Mouse (Mus musculus): Measurements from ENCODE around the gene Pla2g10.
"Not testable (repeated sequence)": the region's sequence is repeated elsewhere in the genome, so short reads cannot be mapped to it uniquely, and the experiment has no call there.

Gene Pla2g10

GRCm38 (mm10) chr16:13729428-13729827, 1.4 kb downstream of the Pla2g10 start:
- DNase-seq (ENCODE audit: low spot score): no peak

- no peak for DNase-seq (ENCODE audit: low spot score)
These were observed 2.9 kb downstream of the Pla2g10 start for GRCm38 (mm10) chr16:13727811-13728335.

DNA sequence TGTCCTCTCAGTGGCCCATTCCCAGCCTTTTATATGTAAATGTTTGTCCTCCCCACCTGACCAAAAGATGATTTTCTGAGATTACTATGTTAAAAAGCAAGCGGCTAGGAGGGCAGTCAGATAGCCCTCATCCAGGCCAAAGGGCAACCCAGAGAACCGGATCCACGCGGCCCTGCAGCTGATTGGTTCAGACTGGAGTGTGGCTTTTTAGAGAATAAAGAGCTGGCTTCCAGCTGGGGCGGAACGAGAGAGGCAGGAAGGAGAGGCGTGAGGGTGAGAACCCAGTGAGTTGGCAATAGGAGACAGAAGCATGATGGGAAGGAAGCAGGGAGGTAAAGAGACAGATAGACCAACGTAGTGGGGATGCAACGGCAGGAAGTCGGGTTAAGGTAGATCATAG, 7.8 kb downstream of the Pla2g10 start:
- no peak for DNase-seq (ENCODE audit: low spot score)

- DNase-seq (ENCODE audit: low spot score): no peak
These were observed 13.8 kb downstream of the Pla2g10 start for GRCm38 (mm10) chr16:13716821-13717553.

DNA sequence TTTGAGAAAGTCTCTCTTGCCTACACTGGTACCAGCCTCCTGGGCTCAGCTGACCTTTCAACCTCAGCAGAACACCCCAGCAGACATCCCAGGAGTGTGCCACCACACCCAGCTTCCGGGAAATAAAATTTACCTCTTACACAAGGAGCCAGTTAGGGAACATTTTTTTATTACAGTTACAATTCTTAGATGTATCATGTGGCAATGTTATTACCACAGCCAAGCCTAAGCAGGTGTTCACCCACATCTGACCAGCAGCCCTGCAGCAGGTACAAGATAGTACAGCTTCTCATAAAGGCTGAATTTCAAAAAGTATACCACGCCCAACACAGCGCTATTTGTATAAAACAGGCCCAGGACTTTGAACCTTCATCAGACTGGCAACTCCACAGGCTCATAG, 15.9 kb downstream of the Pla2g10 start:
- no peak for DNase-seq (ENCODE audit: low spot score)

- DNase-seq (ENCODE audit: low spot score): no peak
These were observed 26.1 kb downstream of the Pla2g10 start for GRCm38 (mm10) chr16:13704676-13705075.

DNA sequence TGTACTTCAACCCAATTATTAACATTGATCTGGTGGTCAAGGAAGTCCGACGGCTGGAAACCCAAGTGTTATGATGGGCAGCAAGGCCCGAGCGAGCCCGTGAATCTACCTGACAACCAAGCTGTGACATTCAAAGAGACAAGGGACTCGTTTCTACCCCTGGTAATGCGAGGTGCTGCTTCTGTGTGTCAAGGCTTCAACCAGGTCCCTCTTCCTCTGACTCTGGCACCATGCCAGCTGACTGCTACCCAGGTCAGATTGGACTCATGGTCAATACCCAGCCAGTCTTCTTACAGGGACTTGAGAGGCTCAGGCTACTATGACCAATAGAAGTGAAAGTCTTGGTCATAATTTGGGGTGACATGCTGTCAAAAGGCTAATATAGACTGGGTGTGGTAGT, 28.6 kb downstream of the Pla2g10 start:
- no peak for DNase-seq (ENCODE audit: low spot score)

DNA sequence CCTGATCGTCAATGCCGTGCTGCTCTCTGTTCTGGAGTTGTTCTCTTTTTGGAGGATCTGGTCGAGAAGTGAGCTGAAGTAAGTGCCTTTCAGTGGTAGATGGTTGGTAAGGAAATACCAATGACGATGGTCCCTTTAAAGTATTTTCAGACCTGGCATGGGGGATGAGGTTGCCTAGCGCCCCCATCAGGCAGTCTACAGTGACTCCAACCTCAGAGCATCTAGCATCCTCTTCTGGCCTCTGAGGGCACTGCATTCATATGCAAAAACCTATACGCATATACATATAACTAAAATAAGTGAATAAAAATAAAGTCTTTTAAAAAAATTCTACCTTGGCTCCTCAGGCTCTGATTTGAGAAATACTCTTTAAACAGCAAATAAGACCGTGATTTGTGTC, 31.8 kb downstream of the Pla2g10 start:
- DNase-seq (ENCODE audit: low spot score): no peak

- no peak for DNase-seq (ENCODE audit: low spot score)
These were observed 52.0 kb downstream of the Pla2g10 start for GRCm38 (mm10) chr16:13678601-13679319.

DNA sequence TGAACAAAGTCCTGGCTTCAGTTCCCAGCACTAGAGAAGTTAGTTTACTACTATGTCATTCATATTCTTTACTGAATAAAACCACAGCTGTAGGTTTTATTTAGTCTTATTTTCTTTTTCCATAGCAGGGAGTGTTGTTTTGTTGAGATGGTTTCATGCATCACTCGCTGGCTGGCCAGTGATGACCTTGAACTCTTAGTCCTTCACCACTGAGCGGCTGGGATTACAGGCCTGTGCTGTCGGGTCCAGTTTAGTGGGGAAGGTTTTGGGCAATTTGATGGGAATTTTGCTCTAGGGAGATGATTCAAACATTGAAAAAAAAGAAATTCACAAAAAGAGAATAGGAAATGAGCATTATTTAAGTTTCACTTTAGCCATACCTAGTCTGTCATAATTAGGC, 56.3 kb downstream of the Pla2g10 start:
- DNase-seq (ENCODE audit: low spot score): no peak

DNA sequence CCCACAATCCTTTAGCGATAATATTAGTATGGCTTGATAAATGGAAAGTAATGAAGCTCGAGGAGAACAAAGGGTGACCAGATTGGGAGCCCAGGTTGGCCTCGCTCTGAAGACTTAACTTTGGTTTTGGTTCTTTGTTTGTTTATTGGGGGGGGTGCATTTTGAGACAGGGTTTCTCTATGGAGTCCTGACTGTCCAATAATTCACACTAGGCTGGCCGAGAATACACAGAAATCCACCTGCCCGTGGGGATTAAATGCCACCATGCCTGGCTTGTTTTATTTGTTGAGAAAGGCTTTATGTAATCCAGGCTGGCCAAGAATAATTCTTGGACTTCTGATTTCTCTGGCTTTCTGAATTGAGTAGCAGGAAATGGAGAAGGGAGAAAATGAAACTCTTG, 57.7 kb downstream of the Pla2g10 start:
- DNase-seq (ENCODE audit: low spot score): no peak

- peak; percentile 69 for DNase-seq (ENCODE audit: low spot score)
These were observed 58.3 kb downstream of the Pla2g10 start for GRCm38 (mm10) chr16:13672386-13672898.

- peak; percentile 98 for DNase-seq (ENCODE audit: low spot score)
These were observed 58.9 kb downstream of the Pla2g10 start, which contains the start of the genes Bfar and 3110001I22Rik for GRCm38 (mm10) chr16:13671685-13672385. Bfar (plus strand) TSS chr16:13671858. 3110001I22Rik (plus strand) TSS chr16:13671929.

DNA sequence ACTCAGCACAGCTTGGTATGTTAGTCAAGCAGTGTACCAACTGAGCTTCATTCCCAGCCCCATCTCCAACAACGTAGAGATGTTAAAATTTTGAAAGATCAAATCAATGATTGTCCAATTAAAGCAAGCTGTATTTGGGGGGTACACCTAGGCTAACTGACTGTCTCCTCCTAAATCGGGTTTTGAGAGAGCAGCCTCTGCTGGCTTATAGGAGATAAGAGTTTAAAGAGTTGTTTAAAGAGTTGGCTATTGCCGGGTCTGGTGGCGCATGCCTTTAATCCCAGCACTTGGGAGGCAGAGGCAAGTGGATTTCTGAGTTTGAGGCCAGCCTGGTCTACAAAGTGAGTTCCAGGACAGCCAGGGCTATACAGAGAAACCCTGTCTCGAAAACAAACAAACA, 59.9 kb downstream of the Pla2g10 start:
- DNase-seq (ENCODE audit: low spot score): not testable (repeated sequence)

- DNase-seq (ENCODE audit: low spot score): no peak
These were observed 61.5 kb downstream of the Pla2g10 start for GRCm38 (mm10) chr16:13669282-13669681.

GRCm38 (mm10) chr16:13668402-13669108, 62.2 kb downstream of the Pla2g10 start:
- DNase-seq (ENCODE audit: low spot score): no peak

GRCm38 (mm10) chr16:13667878-13668343, 62.9 kb downstream of the Pla2g10 start, which contains the start of gene Parn:
Parn (minus strand) TSS chr16:13668170.
- peak; percentile 95 for DNase-seq (ENCODE audit: low spot score)

All from embryo, embryonic 10 days (tissue).